Mouse (Mus musculus): ENCODE results near the gene Cd55b. TPM values are rescaled to one million over a fixed set of nuclear protein-coding genes. Genes with fewer than 3 reads are reported as not detected.

The Cd55b gene
- total RNA-seq, 2 experiments from 2014 or later: not detected

DNA sequence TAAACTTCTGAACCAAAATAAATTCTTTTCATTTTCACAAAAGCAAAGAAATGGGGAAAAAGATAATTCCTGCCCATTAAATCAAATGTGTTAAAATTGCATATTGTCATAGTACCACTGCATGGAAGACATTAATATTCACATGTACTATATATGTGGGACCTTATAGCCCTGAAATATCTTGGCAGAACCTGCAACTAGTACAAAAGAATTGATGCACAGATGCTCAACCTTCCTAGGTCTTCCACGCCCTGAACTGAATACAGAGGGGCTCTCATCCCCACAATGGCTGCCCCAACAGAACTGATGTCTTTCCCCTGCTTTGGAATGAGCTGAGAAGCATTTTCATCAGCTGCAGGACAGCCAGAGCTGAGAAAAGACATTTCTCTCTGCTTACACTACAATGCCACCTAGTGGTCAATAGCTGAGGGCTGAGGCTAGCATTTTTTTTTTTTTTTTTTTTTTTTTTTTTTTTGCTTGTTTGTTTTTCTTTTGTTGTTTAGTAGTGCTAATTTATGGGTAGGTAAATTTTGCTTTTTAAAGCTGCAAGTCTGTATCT lies 72.7 kb downstream of the Cd55b start:
- ATAC-seq (ENCODE audit: poor library complexity, severe bottlenecking): peak; percentile 81

DNA sequence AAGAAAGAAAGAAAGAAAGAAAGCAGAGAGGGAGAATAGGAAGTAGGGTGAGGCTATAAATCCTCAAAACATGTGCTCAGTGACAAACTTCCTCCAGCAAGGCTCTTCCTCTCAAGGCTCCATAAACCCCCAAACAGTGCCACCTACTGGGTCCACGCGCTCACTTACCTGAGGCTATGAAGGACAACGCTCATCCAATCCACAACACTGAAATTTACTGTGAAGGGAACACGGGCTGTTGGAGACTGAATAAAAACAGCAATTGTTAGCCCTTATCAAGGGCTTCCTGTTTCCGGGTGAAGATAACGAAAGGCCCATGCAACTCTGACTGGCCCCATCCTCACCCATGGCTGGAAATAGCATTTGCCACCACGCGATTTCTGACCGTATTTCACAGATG lies 80.4 kb downstream of the Cd55b start:
- peak; percentile 74 for ATAC-seq (ENCODE audit: poor library complexity, severe bottlenecking)

Other genes with a start within 250 kb of the Cd55b start
- gene Cd55, start 39.7 kb upstream of the Cd55b start, total RNA-seq (2015): 24.5 and 27.1 TPM in 2 replicates
- gene Cd55, start 39.7 kb upstream of the Cd55b start, total RNA-seq (2017): 11.6 and 12.2 TPM in 2 replicates
- gene Zp3r, start 206.6 kb upstream of the Cd55b start, total RNA-seq (2015): not detected in 2 replicates
- not detected in 2 replicates for gene Zp3r, start 206.6 kb upstream of the Cd55b start, total RNA-seq (2017)
- not detected in 2 replicates for gene C4bp, start 238.6 kb upstream of the Cd55b start, total RNA-seq (2015)
- not detected in 2 replicates for gene C4bp, start 238.6 kb upstream of the Cd55b start, total RNA-seq (2017)